Mouse (Mus musculus) spleen, adult 2 months (tissue): Measurements from ENCODE around the gene Adamts9.

Experiments used
- CTCF ChIP-seq: fragments of 200-500 bp; IDR thresholded peaks from 2 replicates; pipeline ENCODE4 v1.5.1; 2011; ENCODE audit warnings: mild to moderate bottlenecking, inconsistent platforms; ENCODE audit not compliant: insufficient read depth, insufficient read length, insufficient replicate concordance; ENCODE audit errors: extremely low read depth
- POLR2A ChIP-seq: fragments of 200-500 bp; IDR thresholded peaks from 2 replicates; pipeline ENCODE4 v1.6.1; 2011; ENCODE audit warnings: low read depth, low read length, inconsistent platforms

DNA sequence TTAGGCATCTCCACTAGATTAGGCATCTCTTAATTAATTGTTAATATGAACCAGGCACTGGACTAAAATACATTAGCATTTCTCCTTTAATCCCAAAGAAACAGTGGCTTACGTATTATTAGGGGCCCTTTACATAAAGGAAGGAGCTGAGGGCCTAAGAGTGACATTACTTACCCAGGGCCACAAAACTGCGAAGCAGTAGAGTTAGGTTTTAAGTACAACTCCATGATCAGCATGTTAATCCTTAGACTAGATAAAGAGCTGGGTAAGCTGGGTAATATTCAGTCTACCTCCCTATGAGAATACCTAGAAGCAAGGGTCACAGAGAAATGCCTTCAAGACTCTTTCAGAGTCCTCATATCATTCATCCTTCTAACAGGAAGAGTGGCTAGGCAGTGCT lies 114.1 kb downstream of the Adamts9 start:
- TF ChIP-seq POLR2A (no peak), CTCF (no peak)
